Mouse (Mus musculus) right cerebral cortex, postnatal 4 days (tissue): ENCODE data around the gene Cenpb.
"Not testable (repeated sequence)": the region's sequence is repeated elsewhere in the genome, so short reads cannot be mapped to it uniquely, and the experiment has no call there.

Experiments
- DNase-seq: peaks from one replicate; pipeline ENCODE4 v3.0.0-alpha.2; 2022

The Cenpb gene

DNA sequence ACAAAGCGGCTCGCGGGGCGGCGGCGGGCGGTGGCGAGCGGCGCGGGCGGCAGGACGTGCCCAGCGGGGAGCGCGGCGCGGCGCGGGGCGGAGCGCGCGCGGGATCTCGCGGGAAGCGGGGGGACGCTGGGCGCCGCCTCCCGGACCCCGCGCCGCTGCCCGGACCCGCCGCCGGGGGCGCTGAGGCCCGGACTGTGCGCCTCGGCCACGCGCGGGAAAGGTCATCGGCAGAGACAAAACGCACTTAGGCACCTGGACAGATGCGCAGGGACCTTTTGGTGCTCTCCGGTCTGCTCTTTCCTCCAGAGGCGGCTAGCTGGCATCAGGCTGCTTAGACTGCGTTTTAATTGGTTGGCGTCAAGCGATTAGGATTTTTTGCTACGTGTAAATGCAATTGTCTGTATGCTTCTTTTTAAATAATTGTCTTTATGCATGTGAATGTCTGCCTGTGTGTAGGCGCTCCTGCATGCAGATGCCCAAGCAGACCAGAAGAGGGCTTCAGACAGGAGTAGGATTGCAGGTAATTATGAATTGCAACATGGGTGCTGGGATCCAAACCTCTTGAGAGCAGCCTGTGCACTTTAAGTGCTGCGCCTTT, at the start of gene Cenpb:
TSS of gene Cenpb (minus strand) at position 78 of the 598 bp plus-strand sequence.
- peak; percentile 83 for DNase-seq

DNA sequence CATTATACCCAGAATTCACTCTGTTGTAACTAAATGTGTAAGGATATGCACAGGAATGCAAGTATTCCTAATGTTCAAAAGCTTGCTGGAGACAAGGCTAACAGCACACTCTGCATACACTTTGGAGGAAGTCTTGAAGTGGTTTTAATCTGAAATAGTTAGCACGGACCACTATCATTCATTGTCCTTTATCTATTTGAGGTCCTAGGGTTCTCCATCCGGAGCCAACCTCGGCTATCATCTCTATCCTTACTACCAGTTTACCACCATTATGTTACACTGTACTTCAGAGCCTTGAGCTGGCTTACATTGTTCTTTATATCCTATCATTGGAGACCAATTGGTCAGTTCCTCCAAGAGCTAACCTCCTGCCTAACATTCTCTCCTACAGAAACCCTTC, 47.4 kb upstream of the Cenpb start:
- DNase-seq = no peak

DNA sequence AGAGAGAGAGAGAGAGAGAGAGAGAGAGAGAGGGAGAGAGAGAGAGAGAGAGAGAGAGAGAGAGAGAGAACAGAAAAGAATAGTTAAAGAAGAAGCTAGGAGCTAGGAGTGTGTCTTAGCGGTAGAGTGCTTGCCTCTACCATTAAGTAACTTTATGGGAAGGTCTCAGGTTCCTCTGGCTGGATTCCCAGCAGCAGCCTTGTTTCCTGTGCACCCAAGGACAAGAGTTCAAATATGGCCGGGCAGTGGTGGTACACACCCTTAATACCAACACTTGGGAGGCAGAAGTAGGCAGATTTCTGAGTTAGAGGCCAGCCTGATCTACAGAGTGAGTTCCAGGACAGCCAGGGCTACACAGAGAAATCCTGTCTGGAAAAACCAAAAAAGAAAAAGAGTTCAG, 46.8 kb upstream of the Cenpb start:
- DNase-seq = not testable (repeated sequence)

- DNase-seq = no peak
Observed at GRCm38 (mm10) chr2:131225178-131225577, 45.3 kb upstream of the Cenpb start.

DNA sequence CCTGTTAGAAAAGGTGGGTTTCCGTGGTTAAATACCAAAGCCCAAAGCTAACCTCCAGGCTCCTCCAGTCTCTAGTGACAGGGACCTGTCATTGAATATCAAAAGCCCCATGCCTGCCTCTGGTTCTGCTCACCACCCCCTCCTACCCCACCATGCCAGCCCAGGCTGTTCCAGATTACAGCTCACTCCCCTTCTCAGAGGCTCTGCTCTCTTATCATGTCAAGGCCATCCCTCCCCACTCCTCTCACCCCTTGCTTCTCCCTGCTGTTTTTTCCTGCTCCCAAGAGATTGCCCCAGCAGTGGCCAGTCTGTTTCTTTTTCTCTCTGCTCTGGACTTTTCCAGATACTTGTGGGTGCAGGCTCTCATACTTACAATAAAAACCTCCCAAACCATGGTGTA, 43.7 kb upstream of the Cenpb start:
- DNase-seq = no peak

DNA sequence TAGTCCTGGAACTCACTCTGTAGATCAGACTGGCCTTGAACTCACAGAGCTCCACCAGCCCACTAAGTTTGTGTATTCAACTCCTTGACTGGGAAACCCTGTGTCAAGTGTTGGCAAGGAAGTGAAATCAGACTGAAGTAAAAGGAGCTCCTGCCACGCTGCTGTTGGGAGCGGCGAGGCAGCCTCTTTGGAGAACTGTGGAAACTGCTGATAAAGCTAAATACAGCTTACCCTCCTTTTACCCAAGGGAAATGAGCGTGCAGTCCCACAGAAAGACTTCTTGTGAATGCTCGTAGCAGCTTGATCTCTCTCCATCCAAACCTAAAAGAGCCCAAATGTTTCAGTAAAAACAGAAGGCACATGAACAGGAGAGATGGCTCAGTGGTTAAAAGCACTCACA, 42.7 kb upstream of the Cenpb start:
- DNase-seq = no peak

GRCm38 (mm10) chr2:131221853-131222515, 42.1 kb upstream of the Cenpb start:
- DNase-seq = no peak

GRCm38 (mm10) chr2:131220030-131220429, 40.2 kb upstream of the Cenpb start:
- no peak for DNase-seq

DNA sequence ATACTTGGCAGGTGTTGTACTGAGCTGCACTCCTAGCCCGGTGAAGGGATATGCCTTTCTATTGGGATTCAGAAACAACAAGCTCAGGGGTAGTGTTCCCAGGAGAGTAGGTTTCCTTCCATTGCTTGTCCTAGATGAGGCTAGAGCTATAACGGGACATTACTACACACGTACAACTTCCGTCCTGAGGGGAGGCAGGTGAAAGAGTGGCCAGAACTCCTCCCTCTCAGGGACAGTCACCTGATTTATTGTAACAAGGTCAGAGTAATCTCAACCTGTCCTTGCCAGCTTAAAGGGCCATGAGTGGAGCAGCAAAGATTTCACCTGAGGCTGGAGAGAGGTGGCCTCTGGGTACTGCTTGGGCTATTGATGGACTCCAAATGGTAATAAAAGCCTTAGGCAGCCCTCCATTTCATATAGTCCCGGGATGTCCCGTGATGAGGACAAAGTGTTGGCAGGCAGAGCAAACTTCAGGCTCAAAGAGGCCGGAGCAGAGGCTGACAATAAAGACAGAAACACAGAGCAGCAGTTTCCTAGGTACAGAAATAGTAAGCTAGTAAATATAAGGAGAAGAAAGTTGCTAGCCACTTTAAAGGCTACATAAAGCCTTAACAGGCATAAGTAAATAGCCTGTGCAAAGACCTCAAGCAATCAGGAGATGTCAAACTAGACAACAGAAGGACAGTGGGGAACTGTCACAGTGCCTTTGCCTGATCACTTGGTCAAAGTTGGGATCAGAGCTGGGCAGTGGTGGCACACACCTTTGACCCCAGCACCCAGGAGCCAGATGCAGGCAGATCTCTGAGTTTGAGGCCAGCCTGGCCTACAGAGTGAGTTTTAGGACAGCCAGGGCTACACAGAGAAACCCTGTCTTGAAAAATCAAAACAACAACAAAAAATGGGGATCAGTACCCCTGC, 36.3 kb upstream of the Cenpb start:
- DNase-seq = no peak

DNA sequence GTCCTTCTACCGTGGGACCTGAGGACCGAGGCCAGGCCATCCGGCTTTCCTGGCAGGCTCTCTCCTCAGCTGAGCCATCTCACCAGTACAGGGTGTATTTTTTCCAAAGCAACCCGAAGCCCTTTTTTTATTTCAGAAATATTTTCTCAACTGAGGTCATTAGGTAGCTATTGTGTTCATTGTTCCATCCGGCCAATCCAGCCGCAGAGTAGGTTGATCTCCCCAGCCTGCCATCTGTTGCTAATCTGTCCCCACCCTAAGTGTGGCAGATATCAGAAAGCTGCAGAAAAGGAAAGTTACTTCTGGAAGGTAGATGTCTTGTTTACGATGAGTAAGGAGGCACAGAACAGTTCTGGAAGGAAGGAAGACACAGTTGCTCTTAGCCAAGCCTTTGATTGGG, 33.9 kb upstream of the Cenpb start:
- DNase-seq = no peak

DNA sequence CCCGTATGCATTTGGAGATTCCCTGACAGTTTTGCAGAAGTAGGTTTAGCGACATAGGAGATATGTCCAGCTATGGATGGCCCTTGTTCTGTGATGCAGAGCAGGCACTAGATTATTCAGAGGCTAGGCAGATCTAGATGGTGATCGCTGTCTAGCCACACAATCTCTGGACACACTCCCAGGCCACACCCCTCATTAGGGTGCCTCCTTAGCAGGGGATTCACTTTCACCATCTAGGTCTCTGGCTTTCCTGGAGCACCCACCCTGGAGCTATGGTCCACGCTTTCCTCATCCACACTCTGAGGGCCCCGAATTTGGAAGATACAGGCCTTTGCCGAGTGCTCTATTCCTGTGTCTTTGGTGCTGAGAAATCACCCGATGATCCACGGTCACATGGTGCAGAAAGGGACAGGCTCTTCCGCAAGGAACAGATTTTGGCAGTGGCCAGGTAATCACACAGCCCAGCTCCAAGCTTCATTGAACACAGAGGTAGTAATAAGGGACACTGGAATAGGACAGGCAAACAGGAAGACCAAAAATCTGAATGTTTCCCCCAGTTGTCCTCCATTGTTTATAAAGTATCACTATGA, 31.3 kb upstream of the Cenpb start:
- DNase-seq = no peak

GRCm38 (mm10) chr2:131209969-131210792, 30.3 kb upstream of the Cenpb start:
- peak; percentile 92 for DNase-seq

DNA sequence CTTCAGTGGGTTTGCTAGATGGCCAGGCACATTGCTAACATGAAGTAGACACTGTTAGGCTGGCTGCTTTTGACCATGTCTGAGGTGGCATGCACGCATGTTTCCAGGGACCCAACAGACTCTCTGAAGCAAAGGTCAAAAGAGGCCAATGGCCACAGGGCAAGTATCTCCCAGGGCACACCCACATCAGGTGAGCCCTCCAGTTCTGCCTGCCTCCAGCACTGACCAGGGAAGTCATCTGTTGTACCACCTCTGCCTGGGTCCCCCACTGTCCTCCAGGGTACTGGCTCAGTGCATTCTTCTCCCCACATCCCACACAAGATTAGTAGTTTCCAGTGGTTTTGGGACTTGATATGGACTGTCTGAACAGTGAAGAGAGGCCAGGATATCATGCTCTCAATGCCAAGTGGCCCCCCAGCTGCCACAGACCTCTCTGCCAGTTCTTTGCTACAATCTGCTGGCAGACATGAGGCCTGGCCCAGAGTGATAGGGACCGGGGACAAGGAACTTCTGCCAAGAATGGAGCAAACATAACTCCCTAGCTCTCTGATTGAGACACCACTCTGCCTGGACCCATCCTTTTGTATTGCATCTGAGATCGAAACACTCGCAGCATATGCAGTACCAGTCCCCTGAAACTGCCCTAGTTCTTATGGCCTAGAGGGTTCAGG, 29.4 kb upstream of the Cenpb start:
- no peak for DNase-seq

DNA sequence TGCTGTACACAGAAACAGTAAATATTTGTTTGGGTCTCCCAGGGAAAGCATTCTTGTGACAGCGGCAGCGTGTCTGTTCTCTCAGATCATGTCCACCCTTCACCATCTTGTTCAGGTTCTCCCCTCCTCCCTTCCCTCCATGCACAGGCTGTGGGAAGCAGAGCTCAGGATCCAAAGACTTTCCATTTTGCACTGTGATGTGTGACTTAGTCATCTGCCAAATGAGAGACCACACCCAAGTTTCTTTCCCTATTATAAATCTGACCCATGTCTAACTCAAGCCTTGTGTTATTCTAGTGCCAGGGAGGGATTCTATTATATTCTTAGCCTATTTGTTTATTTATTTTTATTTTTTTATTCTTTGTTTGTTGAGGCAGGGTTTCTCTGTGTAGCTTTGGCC, 28.5 kb upstream of the Cenpb start:
- DNase-seq = no peak

DNA sequence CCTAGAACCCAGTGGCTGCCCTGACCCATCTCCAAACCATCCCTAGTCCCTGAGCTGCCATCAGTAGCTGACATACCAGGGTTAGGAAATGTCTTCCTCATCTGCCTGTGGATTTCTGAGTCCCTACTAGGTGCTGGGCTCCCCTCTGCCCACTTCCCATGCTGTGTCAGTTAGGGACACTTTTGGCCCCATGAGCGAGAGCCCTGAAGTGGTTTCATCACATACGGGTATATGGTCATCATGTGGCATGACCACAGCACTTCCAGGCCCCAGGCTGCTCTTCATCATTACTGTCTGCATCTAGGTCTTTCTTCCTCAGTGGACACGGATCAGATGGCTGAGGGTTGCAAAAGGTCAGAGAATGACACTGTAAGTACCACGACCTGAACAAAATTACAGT, 26.9 kb upstream of the Cenpb start, which contains the start of gene Ap5s1:
TSS of gene Ap5s1 (plus strand) at position 301 of the 400 bp plus-strand sequence.
- no peak for DNase-seq

DNA sequence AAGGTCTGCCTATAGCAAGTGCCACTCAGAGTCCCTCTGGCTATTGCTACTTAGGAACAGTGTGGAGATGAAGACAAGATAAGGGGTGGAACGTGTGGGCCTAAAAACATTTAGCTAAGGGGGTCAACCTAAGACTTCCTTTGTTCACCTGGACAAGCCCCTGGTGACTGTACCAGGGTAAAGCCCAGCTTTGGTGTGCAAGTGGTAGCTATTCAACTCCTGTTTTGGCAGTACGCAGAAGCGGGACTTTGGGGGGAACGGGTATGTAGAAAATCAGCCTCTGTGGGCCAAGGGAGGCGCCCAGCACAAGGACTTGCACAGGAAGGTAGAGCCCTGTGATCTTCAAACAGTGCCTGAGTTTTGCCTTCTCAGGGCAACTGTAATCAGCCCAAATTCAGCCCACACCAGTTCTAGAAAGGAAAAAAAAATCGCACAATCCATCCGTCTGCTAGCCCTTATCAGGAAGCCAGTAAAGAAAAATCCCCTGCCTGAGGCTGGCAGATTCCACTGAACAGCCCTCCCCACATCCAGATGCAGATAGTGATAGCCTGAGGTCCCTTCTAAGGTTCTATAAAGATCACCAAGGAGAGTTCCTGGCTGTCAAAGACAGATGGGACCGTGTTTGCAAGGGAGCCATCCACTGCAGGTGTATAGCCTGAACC, 25.8 kb upstream of the Cenpb start:
- no peak for DNase-seq

DNA sequence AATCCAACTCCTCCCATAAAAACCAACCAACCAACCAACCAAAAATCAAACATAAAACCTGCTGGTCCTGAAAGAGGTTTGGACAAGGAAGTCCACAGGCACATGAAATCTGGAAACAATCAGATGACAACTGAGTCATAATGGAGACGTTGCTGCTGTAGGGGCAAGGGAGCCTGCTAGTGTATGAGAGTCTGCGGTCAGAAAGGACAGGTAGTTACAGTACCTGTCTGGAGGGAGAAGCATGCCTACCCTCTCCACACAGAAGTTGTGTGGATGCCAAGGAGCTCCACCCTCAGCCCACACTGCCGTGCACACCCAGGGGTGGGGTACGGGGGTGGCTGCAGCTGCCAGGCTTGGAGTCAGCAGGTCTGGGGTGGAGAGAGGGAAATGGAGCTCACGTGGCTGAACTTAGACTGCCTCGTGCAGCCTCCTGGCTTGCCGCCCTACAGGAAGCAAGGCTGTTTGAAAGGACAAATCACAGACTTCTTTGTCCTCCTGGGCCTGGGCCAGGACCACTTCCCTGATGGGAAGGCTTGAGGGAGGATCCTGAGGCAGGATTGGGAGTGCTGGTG, 24.6 kb upstream of the Cenpb start:
- DNase-seq = peak; percentile 66

DNA sequence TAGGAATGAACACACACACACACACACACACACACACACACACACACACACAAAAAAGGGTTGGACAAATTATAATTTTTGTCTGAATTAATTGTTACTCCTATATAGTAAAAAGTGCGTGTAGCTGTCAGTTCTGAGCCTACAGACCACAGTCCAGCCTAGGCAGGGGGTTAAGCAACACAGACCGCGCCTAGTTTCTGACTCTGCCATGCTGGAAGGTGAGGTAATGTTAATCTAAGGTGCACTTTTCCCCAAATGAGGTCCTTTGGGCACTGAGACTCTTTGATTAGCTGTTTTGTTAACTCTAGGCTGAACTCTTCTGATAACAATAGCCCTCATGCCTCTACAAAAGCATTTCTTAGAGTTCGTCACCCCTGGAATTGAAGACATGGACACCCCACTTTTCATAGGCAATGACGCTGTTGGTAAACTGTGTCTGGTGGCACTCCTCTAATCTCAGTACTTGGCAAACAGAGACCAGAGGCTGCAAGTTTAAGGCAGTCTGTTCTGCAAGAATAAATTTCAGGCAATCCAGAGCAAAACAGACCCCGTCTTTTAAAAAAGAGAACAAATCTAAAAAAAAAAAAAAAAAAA, 24.0 kb upstream of the Cenpb start:
- no peak for DNase-seq

DNA sequence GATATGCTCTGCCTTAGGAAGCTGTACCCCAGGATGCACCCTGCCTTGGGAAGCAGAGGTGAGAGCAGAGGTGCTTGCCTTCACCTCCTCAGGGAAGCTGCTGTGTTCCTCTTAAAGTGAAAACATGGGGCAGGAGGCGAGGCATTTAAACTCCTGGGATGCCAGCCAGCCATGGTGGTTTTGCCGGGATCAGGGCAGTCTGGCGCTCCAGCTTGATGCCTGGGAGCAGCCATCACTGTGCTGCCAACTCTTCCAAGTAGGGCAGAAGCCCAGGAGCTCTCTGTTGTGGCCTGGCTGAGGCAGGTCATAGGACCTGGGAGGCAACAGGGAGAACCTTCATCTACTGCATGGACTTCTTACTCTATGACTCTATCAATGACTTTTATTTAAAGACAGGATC, 21.4 kb upstream of the Cenpb start:
- no peak for DNase-seq

GRCm38 (mm10) chr2:131200710-131201109, 20.8 kb upstream of the Cenpb start:
- DNase-seq = no peak
